Mouse (Mus musculus): ENCODE data around the gene Clrn3. TPM values are rescaled to one million over a fixed set of nuclear protein-coding genes. Genes with fewer than 3 reads are reported as not detected.

Gene Clrn3
- polyA plus RNA-seq, 1 experiment from 2014 or later: not detected

GRCm38 (mm10) chr7:135477256-135477655 is 51.2 kb downstream of the Clrn3 start:
- no peaks in the 10 kb centered on the region for H3K4me1 ChIP-seq (ENCODE audit: control insufficient read depth, insufficient read depth, low read length)
- H3K27me3 ChIP-seq (ENCODE audit: control insufficient read depth, insufficient read depth, low read length): no peaks in the 10 kb centered on the region
- H3K9me3 ChIP-seq (ENCODE audit: control insufficient read depth, low read length): no peaks in the 10 kb centered on the region
- no peak overlapping the region for H3K4me3 ChIP-seq (ENCODE audit: low read depth, low read length)
- H3K36me3 ChIP-seq (ENCODE audit: control insufficient read depth, insufficient read depth, low read length): no peaks in the 10 kb centered on the region
- DNase-seq (ENCODE audit: low spot score): no peak
- no peak overlapping the region for H3K9ac ChIP-seq (ENCODE audit: low read length)
- 52% methylated on average over 5 of the region's 5 CpGs for WGBS
- no peak overlapping the region for H3K4me2 ChIP-seq (ENCODE audit: low read depth)
- H3K27ac ChIP-seq (ENCODE audit: low read depth, low read length): no peak overlapping the region
- ATAC-seq (ENCODE audit: insufficient read depth, low FRiP score, low TSS enrichment): no peak

- Histone ChIP-seq H3K27ac (ENCODE audit: low read depth, low read length) (no peak overlapping the region), H3K27me3 (ENCODE audit: control insufficient read depth, insufficient read depth, low read length) (no peaks in the 10 kb centered on the region), H3K4me3 (ENCODE audit: low read depth, low read length) (no peak overlapping the region), H3K9ac (ENCODE audit: low read length) (no peak overlapping the region), H3K9me3 (ENCODE audit: control insufficient read depth, low read length) (no peaks in the 10 kb centered on the region), H3K4me1 (ENCODE audit: control insufficient read depth, insufficient read depth, low read length) (no peaks in the 10 kb centered on the region), H3K36me3 (ENCODE audit: control insufficient read depth, insufficient read depth, low read length) (no peaks in the 10 kb centered on the region), H3K4me2 (ENCODE audit: low read depth) (no peak overlapping the region)
- 55% methylated on average over 8 of the region's 8 CpGs for WGBS
- DNase-seq (ENCODE audit: low spot score): no peak
- no peak for ATAC-seq (ENCODE audit: insufficient read depth, low FRiP score, low TSS enrichment)
These were observed 52.5 kb downstream of the Clrn3 start for GRCm38 (mm10) chr7:135475981-135476380.

GRCm38 (mm10) chr7:135470319-135470718 is 58.1 kb downstream of the Clrn3 start:
- H3K4me2 ChIP-seq (ENCODE audit: low read depth): no peak overlapping the region
- no peak overlapping the region for H3K27ac ChIP-seq (ENCODE audit: low read depth, low read length)
- no peaks in the 10 kb centered on the region for H3K9me3 ChIP-seq (ENCODE audit: control insufficient read depth, low read length)
- no peaks in the 10 kb centered on the region for H3K4me1 ChIP-seq (ENCODE audit: control insufficient read depth, insufficient read depth, low read length)
- H3K4me3 ChIP-seq (ENCODE audit: low read depth, low read length): no peak overlapping the region
- no peak overlapping the region for H3K9ac ChIP-seq (ENCODE audit: low read length)
- no peaks in the 10 kb centered on the region for H3K36me3 ChIP-seq (ENCODE audit: control insufficient read depth, insufficient read depth, low read length)
- no peaks in the 10 kb centered on the region for H3K27me3 ChIP-seq (ENCODE audit: control insufficient read depth, insufficient read depth, low read length)
- ATAC-seq (ENCODE audit: insufficient read depth, low FRiP score, low TSS enrichment) (no peak), DNase-seq (ENCODE audit: low spot score) (no peak)
- 89% methylated on average over 5 of the region's 5 CpGs for WGBS

- no peaks in the 10 kb centered on the region for H3K27me3 ChIP-seq (ENCODE audit: control insufficient read depth, insufficient read depth, low read length)
- no peak overlapping the region for H3K4me3 ChIP-seq (ENCODE audit: low read depth, low read length)
- no peaks in the 10 kb centered on the region for H3K9me3 ChIP-seq (ENCODE audit: control insufficient read depth, low read length)
- H3K4me2 ChIP-seq (ENCODE audit: low read depth): no peak overlapping the region
- DNase-seq (ENCODE audit: low spot score): no peak
- WGBS: 54% methylated on average over 7 of the region's 7 CpGs
- H3K9ac ChIP-seq (ENCODE audit: low read length): no peak overlapping the region
- H3K4me1 ChIP-seq (ENCODE audit: control insufficient read depth, insufficient read depth, low read length): no peaks in the 10 kb centered on the region
- H3K27ac ChIP-seq (ENCODE audit: low read depth, low read length): no peak overlapping the region
- ATAC-seq (ENCODE audit: insufficient read depth, low FRiP score, low TSS enrichment): no peak
- no peaks in the 10 kb centered on the region for H3K36me3 ChIP-seq (ENCODE audit: control insufficient read depth, insufficient read depth, low read length)
These were observed 59.8 kb downstream of the Clrn3 start for GRCm38 (mm10) chr7:135468631-135469030.

GRCm38 (mm10) chr7:135465293-135465692 is 63.2 kb downstream of the Clrn3 start:
- Histone ChIP-seq H3K4me3 (ENCODE audit: low read depth, low read length) (no peak overlapping the region), H3K9me3 (ENCODE audit: control insufficient read depth, low read length) (no peaks in the 10 kb centered on the region), H3K4me2 (ENCODE audit: low read depth) (peak overlapping the region; percentile 6; the same call in 1 of the 2 replicates), H3K36me3 (ENCODE audit: control insufficient read depth, insufficient read depth, low read length) (no peaks in the 10 kb centered on the region), H3K27me3 (ENCODE audit: control insufficient read depth, insufficient read depth, low read length) (no peaks in the 10 kb centered on the region), H3K9ac (ENCODE audit: low read length) (peak overlapping the region; percentile 39), H3K27ac (ENCODE audit: low read depth, low read length) (no peak overlapping the region), H3K4me1 (ENCODE audit: control insufficient read depth, insufficient read depth, low read length) (no peaks in the 10 kb centered on the region)
- WGBS: 24% methylated on average over 12 of the region's 12 CpGs
- ATAC-seq (ENCODE audit: insufficient read depth, low FRiP score, low TSS enrichment) (peak; percentile 50), DNase-seq (ENCODE audit: low spot score) (peak; percentile 44)

GRCm38 (mm10) chr7:135464689-135465259 is 63.7 kb downstream of the Clrn3 start:
- ATAC-seq (ENCODE audit: insufficient read depth, low FRiP score, low TSS enrichment): no peak
- H3K27ac ChIP-seq (ENCODE audit: low read depth, low read length): no peak overlapping the region

More at GRCm38 (mm10) chr7:135464689-135465259, 63.7 kb downstream of the Clrn3 start:
- Histone ChIP-seq H3K4me1 (ENCODE audit: control insufficient read depth, insufficient read depth, low read length) (no peaks in the 10 kb centered on the region), H3K4me2 (ENCODE audit: low read depth) (no peak overlapping the region), H3K9me3 (ENCODE audit: control insufficient read depth, low read length) (no peaks in the 10 kb centered on the region), H3K4me3 (ENCODE audit: low read depth, low read length) (no peak overlapping the region), H3K27me3 (ENCODE audit: control insufficient read depth, insufficient read depth, low read length) (no peaks in the 10 kb centered on the region), H3K36me3 (ENCODE audit: control insufficient read depth, insufficient read depth, low read length) (no peaks in the 10 kb centered on the region), H3K9ac (ENCODE audit: low read length) (peak overlapping the region; percentile 2; the same call in 1 of the 2 replicates)
- DNase-seq (ENCODE audit: low spot score): peak; percentile 79
- WGBS: 47% methylated on average over 3 of the region's 3 CpGs

MicroRNA genes within 50 kb of the gene (microRNA counts, 519-probe panel; counts per million panel counts)
- microRNA mmu-miR-1962: 171 counts per million, percentile 57 among the panel's probes with 10 or more counts

Small RNAs within 50 kb of the gene (microRNA-seq; reads per million reads assigned to microRNA genes)
- gene Mir1962: not detected

Other genes with a start within 250 kb of the Clrn3 start
- 0.08 and 0.12 TPM in 2 replicates for gene Foxi2, start 118.3 kb downstream of the Clrn3 start, polyA plus RNA-seq (2014; fragmentation: Nextera tagmentation; extraction: Ambion mirVana)
- 0.97 and 1.3 TPM in 2 replicates for gene Ptpre, start 8.8 kb upstream of the Clrn3 start, polyA plus RNA-seq (2014; fragmentation: Nextera tagmentation; extraction: Ambion mirVana)
- 50.8 and 52.1 TPM in 2 replicates for gene Mki67, start 187.7 kb upstream of the Clrn3 start, polyA plus RNA-seq (2014; fragmentation: Nextera tagmentation; extraction: Ambion mirVana)